Mouse (Mus musculus): ENCODE measurements around the gene Prss16.

The Prss16 gene

DNA sequence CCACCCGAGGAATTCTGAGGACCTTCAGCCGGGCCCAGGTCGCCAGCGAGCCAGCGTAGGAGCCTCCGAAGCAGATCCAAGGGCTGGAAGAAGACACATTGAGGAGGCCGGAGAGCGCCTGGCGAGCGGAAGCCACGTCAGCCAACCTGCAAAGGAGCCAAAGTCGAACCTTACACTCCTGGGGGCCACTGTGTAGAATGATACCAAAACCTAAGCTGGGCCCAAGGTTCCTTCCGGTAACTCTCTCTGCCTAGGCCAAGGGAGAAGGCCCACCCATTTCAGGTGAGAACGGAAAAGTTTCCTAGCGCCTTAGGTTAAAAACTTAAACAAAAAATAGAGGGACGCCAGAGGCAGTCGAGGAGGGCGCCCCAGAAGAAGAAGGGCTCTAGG lies 2.4 kb downstream of the Prss16 start:
- DNase-seq (ENCODE audit: low read depth, low spot score): no peak

DNA sequence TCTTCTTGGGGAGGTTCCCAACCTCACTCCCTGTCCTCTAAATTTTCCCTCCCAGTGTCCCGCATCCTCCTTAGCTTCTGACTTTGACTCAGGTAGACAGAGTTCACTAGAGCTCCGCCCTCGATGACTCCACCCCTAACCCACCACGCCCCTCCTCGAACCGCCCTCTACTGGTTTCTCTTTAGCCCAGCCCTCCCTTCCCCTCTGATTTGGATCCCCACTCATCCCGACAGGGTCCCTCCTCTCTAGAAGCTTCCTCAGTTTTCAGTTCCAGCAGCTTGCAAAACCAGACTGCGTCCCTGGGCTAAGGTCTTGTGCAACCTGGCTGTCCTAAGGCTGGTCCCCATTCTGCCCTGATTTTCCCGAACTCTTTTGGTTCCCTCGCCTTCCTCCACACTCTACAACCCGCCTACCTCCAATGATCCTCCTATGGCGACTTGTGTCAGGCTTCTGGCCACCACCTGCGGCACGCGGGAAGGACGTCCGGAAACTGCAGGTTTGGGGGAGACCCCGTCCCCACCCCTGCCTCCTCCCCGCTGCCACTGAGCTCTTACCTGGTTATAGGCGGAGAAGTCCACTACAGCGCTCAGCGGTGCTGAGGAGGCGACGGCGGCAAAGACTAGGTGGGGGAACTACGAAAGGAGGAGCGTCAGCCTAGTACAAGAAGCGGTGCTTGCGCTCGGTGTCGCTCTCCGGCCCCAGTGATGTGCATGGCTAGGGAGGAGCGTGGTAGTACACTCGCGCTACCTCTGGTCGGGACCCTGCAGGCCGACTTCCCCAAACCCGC lies 3.0 kb downstream of the Prss16 start:
- no peak for DNase-seq (ENCODE audit: low read depth, low spot score)

DNA sequence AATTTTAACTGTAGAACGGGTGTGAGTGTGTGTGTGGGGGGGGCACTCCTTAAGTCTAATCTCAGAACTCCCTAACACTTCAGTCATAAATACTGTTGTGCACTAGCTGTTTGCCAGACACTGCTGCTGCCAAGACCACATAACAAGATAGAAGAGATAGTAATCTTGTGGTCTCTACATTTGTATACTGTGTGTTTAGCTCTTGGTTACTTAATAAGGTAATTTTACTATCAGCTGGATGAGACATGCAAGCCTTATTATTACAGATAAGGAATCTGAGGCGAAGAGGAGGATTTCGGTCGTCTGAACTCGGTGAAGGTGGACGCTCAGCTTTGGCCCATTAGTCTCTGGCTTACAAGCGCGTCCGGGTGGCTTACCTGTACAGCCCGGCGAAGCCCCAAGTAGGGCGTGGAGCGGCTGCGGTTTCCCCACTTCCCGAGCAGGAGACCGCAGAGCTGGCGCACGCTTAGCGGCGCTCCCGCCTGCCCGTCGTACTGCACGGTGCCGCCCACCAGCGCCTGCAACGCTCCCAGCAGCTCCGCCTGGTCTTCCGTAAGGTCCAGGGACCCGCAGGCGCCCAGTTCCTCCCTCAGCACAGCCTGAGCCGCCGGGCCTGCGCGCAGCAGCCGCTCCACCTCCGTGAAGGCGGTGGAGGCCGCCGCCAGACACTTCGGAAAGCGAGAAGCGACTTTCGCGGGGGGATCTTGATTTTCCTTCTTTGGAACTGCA lies 3.8 kb downstream of the Prss16 start:
- DNase-seq (ENCODE audit: low read depth, low spot score): no peak

DNA sequence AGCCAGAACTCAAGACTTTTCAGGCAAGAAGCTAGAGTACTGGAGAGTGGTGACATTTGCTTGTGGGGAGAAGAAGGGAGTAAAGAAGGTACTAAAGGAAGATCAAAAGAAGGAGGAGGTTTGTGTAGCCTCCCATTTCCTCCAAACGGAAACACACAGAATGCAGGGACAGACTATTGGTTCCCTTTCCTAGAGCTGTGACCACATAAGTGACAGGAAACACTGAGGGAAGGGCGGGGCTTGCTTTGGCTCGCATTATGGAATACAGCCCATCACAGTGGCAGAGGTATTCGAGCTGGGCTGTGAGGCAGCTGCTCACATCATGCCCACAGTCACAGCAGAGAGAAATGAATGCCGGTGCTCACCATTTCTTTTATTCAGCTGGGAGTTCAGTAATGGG lies 7.7 kb downstream of the Prss16 start:
- no peak for DNase-seq (ENCODE audit: low read depth, low spot score)

DNA sequence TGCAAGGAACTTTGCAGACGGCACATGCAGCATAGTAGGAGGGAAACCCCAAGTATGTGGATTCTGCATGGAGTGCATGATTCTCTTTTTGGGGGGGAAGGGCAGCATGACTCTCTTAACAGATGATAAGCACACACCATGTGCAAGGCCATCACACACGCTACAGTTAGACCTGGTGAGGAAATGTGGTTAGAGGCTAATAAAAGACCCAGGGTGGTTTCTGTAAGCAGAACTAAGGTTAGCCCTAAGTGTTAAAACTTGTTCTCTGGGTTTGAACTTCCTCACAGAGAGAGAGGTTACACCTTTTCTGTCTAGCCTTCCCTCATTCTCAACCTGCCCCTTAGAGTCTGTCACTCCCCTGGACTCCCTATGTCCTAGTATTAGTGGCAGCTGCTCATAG lies 8.2 kb downstream of the Prss16 start:
- no peak for DNase-seq (ENCODE audit: low read depth, low spot score)

- DNase-seq (ENCODE audit: low read depth, low spot score): no peak
These were observed 10.4 kb downstream of the Prss16 start for GRCm38 (mm10) chr13:21999147-21999546.

DNA sequence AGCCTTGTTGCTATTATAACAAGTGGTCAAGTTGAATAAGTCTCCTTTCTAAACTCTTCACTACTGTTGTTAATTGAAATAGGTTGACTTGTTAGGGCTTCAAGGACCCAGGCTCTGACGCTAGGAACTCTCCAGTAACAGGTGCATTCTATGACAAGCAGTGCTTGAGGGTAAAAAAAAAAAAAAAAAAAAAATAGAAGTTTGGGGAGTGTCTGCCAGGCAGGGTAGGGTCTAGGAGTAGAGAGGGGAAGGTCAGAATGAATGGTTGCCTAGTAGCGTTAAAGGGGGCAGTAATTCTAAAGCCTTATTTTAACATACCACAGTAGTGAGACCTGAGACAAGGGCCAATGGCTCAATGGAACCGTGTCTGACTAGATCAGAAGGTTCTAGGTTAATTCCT lies 11.1 kb downstream of the Prss16 start:
- no peak for DNase-seq (ENCODE audit: low read depth, low spot score)

GRCm38 (mm10) chr13:21997821-21998220 lies 11.7 kb downstream of the Prss16 start:
- no peak for DNase-seq (ENCODE audit: low read depth, low spot score)

DNA sequence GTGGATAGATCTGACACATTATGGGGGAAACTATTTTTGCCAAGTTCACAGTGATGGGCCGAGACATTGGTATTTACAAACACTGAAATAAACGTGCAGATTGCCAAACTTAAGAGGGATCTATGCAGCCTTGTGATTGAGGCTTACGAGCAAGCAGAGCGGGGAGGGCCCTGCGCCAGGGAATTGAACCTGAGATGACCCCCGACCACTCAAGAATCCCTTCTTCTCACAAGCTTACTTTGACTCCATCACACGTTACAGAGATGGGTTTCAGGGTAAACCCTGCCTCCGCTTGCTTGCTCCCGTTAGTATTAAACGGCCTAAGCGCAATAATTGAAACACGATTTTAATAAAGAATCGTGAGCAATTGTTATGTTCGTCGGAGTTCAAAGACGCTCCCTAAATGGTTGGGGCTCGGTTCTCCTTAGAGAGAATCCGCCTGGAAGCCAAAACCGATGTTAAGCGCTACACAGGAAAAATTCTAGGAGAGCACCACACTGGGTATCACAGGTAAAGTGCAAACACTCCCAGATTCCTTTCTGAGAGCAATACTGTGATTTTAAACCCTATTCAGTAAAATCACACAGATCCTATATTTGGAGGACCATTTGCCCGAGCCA lies 12.2 kb downstream of the Prss16 start:
- DNase-seq (ENCODE audit: low read depth, low spot score): no peak

- no peak for DNase-seq (ENCODE audit: low read depth, low spot score)
These were observed 12.7 kb downstream of the Prss16 start for GRCm38 (mm10) chr13:21996840-21997185.

DNA sequence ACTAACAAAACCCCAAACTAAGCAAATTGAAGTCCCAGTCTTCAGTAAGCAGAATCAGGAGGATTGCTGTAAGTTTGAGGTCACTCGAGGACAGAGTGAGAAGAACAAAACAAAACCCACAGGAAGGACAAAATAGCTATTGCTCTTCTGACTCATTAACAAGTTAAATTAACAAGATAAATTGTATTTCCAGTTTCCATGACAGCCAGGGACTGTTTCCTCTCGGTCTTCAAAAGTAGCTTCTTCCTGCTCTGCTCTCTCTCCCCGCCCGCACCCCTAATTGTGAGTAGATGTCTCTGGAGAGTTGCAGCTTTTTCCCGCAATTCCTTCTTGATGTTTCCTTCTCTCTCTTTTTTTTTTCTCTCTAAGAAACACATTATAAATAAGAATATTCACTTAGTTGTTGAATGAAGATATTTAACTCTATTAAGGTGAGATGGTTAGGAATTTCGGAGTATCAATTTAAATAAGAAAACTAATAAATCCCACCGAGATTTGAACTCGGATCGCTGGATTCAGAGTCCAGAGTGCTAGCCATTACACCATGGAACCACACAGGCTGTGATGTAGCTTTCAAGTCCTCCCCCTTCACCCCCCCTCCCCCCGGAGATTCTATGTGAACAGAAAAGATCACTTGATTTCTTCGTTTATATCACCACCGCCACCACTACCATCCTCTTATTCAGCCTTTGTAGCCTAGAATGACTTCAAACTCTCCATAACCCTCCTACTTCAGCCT lies 13.3 kb downstream of the Prss16 start:
- DNase-seq (ENCODE audit: low read depth, low spot score): no peak

GRCm38 (mm10) chr13:21995331-21995914 lies 14.1 kb downstream of the Prss16 start:
- no peak for DNase-seq (ENCODE audit: low read depth, low spot score)

DNA sequence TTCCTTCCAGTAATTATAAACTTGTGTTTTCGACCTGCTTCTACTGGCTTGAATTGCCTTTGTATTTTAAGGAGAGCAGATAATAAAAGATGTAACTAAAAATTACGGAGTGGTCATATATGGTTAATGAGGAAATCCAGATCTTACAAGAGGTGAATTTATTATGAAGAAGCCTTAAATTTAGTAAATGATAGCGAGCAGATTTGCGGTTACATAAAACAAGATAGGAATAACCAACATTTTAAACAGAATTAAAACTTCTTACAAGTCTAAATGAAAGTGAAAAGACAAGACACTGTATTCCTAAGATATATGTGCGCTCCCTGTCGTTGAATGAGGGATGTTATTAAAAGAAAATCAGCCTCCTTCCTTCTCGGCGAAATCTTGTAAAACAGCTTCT lies 14.6 kb downstream of the Prss16 start:
- DNase-seq (ENCODE audit: low read depth, low spot score): no peak

GRCm38 (mm10) chr13:21993957-21994738 lies 15.4 kb downstream of the Prss16 start:
- no peak for DNase-seq (ENCODE audit: low read depth, low spot score)

DNA sequence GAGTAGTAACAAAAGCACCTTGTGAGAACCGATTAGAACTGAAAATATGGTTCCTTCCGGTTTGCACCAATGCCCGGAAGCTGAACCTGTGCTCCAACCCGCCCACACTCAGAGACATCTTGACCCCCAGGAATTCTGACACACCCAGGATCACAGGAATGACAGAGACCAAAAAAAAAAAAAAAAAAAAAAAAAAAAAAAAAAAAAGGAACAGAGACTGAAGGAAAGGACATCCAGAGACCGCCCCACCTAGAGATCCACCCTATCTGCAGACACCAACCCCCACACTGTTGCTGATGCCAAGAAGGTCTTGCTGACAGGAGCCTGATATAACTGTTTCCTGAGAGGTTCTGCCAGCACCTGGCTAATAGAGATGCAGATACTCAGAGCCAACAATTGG lies 17.0 kb downstream of the Prss16 start:
- no peak for DNase-seq (ENCODE audit: low read depth, low spot score)

DNA sequence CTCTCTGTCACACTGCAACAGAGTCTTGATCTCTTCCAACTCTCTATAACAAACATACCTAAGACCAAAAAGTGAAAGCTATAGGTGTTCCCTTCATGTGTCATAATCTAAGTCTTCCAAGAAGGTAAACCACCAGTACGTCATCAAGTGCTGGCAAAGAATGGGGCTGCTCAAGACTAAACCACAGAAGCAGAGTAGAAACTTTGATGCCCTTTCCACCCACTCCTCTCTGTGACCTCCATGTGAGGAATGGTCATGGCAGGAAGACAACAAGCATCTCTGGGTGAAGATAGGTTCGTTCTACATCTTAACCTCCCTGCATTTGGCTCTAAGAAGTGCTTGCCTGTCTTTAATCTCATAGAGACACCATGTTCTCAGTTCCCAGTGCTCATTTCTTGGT lies 25.1 kb downstream of the Prss16 start:
- DNase-seq (ENCODE audit: low read depth, low spot score): no peak

DNA sequence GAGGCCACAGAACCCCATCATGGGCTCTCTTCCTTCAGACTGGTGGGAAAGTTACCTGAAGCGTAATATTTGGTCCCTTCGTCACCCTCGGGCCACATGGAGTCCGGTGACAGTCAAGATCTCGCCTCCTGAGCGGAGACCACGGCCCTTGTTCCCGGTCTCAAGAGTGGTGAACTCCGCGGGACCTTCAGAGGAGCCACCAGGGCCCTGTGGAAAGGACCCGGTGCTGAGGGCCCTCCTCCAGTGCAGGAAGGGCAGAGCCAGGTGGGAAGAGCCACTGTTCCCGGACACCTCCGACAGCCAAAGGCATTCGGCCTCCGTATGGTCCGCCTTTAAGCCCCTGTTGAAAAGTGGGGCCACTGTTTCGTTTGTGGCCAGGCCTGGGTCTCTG lies 27.7 kb downstream of the Prss16 start:
- DNase-seq (ENCODE audit: low read depth, low spot score): no peak

DNA sequence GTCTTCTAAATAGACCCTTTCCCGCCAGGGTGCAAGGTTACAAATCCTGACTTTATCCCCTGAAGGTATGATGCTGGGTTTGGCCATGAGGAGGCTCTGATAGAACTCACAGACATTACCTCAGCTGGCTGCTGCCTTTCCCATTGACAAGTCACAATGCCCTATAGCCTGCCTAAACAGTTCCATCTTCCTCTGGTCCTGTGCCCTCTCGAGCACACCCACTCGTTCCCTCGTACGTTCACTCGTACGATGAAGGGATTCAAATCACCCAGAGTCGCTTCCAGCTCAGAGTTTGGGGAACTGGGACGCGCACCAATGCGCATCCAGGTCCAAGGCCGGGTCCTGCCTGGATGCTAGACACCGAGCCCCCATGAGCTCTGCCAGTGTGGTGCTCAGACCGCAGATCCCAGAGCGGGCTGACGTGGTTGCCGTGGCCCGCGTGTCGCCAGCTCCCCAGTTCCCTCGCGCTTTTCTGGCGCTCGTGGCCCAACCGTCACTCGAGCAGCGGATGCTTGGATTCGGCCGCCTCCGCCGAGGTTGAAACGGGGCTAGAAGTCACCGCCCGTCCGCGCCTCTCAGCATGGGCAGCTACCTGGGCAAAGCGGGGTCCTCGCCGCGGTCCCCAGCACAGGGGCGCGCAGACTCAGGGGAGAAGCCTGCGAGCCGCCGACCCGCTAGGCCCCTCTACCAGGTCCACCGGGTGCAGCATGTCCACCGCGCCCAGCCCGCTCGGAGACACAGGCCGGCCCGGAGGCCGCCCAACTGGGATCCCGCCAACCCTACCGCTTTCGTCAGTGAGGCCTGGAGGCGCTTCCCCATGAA lies 28.4 kb downstream of the Prss16 start, which contains the start of gene Pom121l2:
Pom121l2 (plus strand) TSS at position 214 of the 822 bp plus-strand sequence.
- no peak for DNase-seq (ENCODE audit: low read depth, low spot score)

GRCm38 (mm10) chr13:21974726-21975473 lies 34.6 kb downstream of the Prss16 start:
- DNase-seq (ENCODE audit: low read depth, low spot score): peak; percentile 80

Measured in c-Kit-negative CD71-positive TER-119-positive erythroid progenitor cells, embryonic 14.5 days (primary cell).